Mouse (Mus musculus): Measurements from ENCODE around the gene Lrrc8d.

- no peak for TF ChIP-seq POLR2A (IDR thresholded peaks at IDR 0.05; ENCODE audit: insufficient read depth, low read length)
- no peak for TF ChIP-seq CTCF (IDR thresholded peaks at IDR 0.05; ENCODE audit: low read depth, low read length)
These were observed 31.4 kb downstream of the Lrrc8d start for GRCm38 (mm10) chr5:105731173-105731626.

Measured in ES-Bruce4 (cell line).